Comparison of ENCODE assay signal across 15 mouse cellular contexts in the genomic region with DNA sequence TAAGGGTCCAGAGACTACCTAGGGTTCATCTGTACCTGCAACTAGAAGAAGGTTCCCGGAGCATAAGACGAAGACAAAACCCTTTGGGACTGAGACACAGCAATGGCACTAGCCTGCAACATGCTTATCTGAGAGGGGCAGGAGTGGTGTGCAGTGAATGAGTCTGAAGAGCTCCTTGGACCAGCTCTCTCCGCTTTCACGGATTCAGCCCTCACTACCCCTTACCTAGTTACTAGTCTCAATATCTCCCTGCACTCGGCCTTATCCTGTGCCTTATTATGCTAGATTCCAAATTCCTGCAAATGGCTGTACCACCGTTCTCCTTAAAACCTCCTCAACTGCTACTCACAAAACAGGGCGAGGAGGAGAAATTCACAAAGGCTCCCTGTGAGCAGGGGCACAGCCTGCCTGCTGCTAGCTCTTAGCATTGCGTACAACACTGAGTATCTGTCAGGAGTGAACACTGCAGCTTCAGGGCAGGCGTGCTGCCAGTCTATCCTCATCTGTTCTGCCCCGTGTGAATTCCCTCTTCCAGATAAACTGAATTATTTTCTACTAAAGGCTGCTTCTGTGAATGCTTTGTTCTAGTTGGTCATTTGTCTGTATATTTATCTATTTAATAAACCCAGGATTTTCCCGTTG. TPM values are rescaled to one million over a fixed set of nuclear protein-coding genes. Genes with fewer than 3 reads are reported as not detected.
DNase-seq lines count a peak whose midpoint lies in the region; ATAC-seq and TF ChIP-seq lines count a peak whose summit lies in the region.
"Had no signal": no experiment of that assay in that cellular context is flagged by ENCODE, and none has a peak within 500 bp of the region (broad histone marks: within the 10 kb centered on the region; RNA-seq: fewer than 3 reads in every experiment).

No protein-coding gene starts in this region.

- no peak for TF ChIP-seq POLR2A in heart, adult 2 months (IDR thresholded peaks at IDR 0.05; ENCODE audit: insufficient read depth, low read depth, low read length)
- TF ChIP-seq POLR2A in kidney, adult 2 months (IDR thresholded peaks at IDR 0.05; ENCODE audit: low read depth, low read length), result no peak

- no peaks in the 10 kb centered on the region for H3K36me3 ChIP-seq in heart, adult 2 months (ENCODE audit: control insufficient read depth, insufficient read depth, low read length)
- H3K36me3 ChIP-seq in kidney, adult 2 months (ENCODE audit: control insufficient read depth, insufficient read depth, low read length), result no peaks in the 10 kb centered on the region

- ATAC-seq in megakaryocyte progenitor cell, adult 5-6 weeks (replicated peaks; ENCODE audit: poor library complexity), result no peak
- ATAC-seq: intestine, postnatal 0 days had no signal

- 0 out of 2 replicates have a peak, but pooled peaks cover 3% of the 10 kb centered on the region for H3K4me1 ChIP-seq in heart, adult 2 months (ENCODE audit: control insufficient read depth, insufficient read depth, low read length)
- peaks cover 24% of the 10 kb centered on the region for H3K4me1 ChIP-seq in kidney, adult 2 months (ENCODE audit: control insufficient read depth, insufficient read depth, low read length)

- WGBS in heart, adult 2 months, result 81% methylated on average over 11 of the region's 11 CpGs
- WGBS in kidney, adult 2 months, result 91% methylated on average over 11 of the region's 11 CpGs

- intact Hi-C loops in heart, adult 2 months (cut with DNase I), result loop anchor here (5.0 kb wide), 1 partner anchor 38 kb away; a partner anchor contains a TSS

- H3K79me2 ChIP-seq in heart, adult 2 months (replicated peaks; ENCODE audit: control insufficient read depth, insufficient read depth, low read length), result no peaks in the 10 kb centered on the region

- peak; percentile 83 for DNase-seq in heart, adult 11 months
- no peak for DNase-seq in heart, adult 2 months
- peak; percentile 36 for DNase-seq in right cerebral cortex, postnatal 4 days
- no peak for DNase-seq in right cerebral cortex, postnatal 25 days
- peak; percentile 48 to 57 for DNase-seq in layer of hippocampus, postnatal 10 days (ENCODE audit: low spot score in 2 of 2)
- DNase-seq in kidney, adult 2 months, result no peak
- DNase-seq in adrenal gland, adult 8-10 months, result no peak
- DNase-seq: cerebellum, adult 2 months; heart, postnatal 10 days; kidney, postnatal 25 days; lung, adult 18-20 months; thymus, postnatal 36 days had no signal

- H3K27me3 ChIP-seq in heart, adult 2 months (ENCODE audit: control insufficient read depth, insufficient read depth, low read length), result no peaks in the 10 kb centered on the region
- H3K27me3 ChIP-seq in kidney, adult 2 months (replicated peaks; ENCODE audit: control insufficient read depth, insufficient read depth, low read length), result no peaks in the 10 kb centered on the region

- no peak for TF ChIP-seq CTCF in heart, adult 2 months (IDR thresholded peaks at IDR 0.05)
- no peak for TF ChIP-seq CTCF in kidney, adult 2 months (conservative IDR thresholded peaks at IDR 0.05; ENCODE audit: insufficient read depth, insufficient read length, low read depth, low read length)

- no peak overlapping the region for H3K9ac ChIP-seq in heart, adult 2 months (ENCODE audit: low read depth, low read length)

- no peak overlapping the region for H3K4me3 ChIP-seq in heart, adult 2 months
- H3K4me3 ChIP-seq in kidney, adult 2 months (ENCODE audit: insufficient read depth, low read depth, low read length), result no peak overlapping the region

- no peak overlapping the region for H3K27ac ChIP-seq in heart, adult 2 months
- no peak overlapping the region for H3K27ac ChIP-seq in kidney, adult 2 months (ENCODE audit: insufficient read depth, low read depth, low read length)

- TF ChIP-seq EP300 in heart, adult 2 months (IDR thresholded peaks at IDR 0.05; ENCODE audit: insufficient read depth, low read depth, low read length), result no peak

RNA-seq across cellular contexts. Expression of a gene that starts 38.5 kb away (rescaled TPM):
- 1 to 10 TPM; 3.6 to 4.1 TPM for total RNA-seq in heart, adult 2 months (2021)
- 4.7 and 6.7 TPM in 2 replicates for polyA plus RNA-seq in heart, adult 2 months (2012; rRNA removed)
- 10 to 100 TPM; 28.8 to 33.1 TPM for total RNA-seq in layer of hippocampus, postnatal 10 days (2021)
- 23.3 and 42.8 TPM in 2 replicates for polyA plus RNA-seq in kidney, adult 2 months (2012; rRNA removed)
- total RNA-seq in adrenal gland, adult 8-10 months (2022), result 10 to 100 TPM in 1 of 4 experiments, 1 to 10 TPM in 3; 4.6 to 10.7 (median 7.1) TPM
- 4.5 and 10.5 TPM in 2 replicates for total RNA-seq in megakaryocyte progenitor cell, adult 5-6 weeks (2015)
- total RNA-seq in megakaryocyte progenitor cell, adult 5-6 weeks (2017), result 2.4 and 5.4 TPM in 2 replicates
- total RNA-seq: MEL had no signal

Comparison
In these comparisons a context has a peak if more than half of its experiments do, and no peak if none do; other contexts are left out.
1. DNase-seq: peak in heart, adult 11 months (single experiment), right cerebral cortex, postnatal 4 days (single experiment) and layer of hippocampus, postnatal 10 days (2 of 2); none in heart, adult 2 months (0 of 2), right cerebral cortex, postnatal 25 days (single experiment), kidney, adult 2 months (single experiment) and adrenal gland, adult 8-10 months (single experiment).